Mouse (Mus musculus) R1 (cell line): ENCODE data around the gene Rassf4.
A peak's percentile ranks its signal among the peaks of the same experiment; 100 is the strongest.

Experiments
- DNase-seq: peaks from one replicate; pipeline ENCODE4 v3.0.0-alpha.2; 2018; ENCODE audit warnings: low read depth, low spot score

Rassf4 gene

DNA sequence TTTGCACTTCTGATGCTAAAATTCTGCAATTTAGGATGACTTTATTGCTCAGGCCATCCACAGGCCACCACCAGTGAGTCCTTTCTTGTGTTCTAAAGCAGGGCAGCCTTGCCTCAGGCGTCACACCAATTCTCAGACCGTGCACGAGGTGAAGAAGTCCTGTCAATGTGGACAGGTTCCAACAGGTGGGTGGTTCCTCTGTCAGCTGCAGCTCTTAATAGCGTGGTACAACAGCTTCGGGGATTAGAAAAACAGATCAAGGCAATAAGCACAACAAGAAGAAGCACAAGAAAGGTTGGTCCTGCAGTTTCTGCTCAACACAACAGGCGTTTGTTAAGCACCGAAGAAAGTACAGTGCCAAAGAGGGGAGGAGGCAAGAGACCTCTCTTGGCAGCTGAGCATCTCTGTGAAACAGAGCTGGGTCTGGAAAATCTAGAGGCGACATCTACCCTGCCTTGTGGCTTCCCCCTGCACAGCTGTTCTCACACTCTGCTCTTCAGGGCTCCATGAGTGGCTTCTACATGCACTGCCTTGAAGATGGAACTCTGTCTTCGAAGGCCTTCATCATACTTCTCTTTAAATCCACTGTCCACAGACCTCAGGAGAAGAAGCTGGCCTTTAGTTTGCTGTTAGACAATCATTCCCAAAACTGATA, 37.0 kb downstream of the Rassf4 start:
- no peak for DNase-seq

DNA sequence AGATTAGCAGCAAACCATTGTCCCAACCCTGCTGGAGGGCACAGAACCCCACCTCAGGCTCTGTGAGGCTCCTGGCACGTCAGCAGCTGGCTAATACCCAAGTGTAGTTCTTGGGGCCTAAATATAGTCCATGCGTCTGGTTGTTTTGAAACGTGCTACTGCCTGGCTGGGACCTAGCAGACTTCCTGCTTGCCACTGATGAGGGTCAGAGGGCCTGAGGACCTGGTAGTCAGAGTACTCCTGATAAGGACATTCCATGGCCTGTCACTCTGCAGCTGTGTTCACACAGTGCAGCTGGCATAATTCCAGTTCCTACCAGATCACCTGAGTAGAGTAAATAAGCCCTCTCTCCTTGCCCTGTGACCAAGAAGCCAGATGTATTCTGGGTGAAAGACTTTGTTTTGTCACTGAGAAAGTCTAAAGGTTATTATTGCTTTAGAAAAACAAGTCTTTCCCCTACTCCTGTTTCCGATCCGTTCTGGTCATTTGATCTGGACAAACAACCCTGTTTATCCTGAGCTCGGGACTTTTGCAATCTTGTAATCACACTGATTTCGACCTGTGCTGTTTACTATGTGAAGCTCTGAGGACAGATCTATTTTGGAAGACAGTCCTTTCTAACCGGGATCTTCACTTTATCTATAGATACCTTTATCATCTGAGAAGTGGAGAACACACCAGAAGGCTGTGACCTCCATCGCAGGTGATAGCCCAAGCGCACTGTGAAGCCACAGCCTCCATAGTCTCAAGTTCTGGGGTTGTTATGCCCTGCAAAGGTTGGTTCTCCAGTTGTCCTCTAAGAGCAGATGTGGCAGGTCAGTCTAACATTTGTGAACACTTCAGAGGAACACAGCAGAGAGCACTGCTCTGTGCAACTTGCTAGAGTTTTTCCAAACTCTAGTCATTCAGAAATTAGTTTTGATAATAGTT, 38.2 kb downstream of the Rassf4 start:
- no peak for DNase-seq

DNA sequence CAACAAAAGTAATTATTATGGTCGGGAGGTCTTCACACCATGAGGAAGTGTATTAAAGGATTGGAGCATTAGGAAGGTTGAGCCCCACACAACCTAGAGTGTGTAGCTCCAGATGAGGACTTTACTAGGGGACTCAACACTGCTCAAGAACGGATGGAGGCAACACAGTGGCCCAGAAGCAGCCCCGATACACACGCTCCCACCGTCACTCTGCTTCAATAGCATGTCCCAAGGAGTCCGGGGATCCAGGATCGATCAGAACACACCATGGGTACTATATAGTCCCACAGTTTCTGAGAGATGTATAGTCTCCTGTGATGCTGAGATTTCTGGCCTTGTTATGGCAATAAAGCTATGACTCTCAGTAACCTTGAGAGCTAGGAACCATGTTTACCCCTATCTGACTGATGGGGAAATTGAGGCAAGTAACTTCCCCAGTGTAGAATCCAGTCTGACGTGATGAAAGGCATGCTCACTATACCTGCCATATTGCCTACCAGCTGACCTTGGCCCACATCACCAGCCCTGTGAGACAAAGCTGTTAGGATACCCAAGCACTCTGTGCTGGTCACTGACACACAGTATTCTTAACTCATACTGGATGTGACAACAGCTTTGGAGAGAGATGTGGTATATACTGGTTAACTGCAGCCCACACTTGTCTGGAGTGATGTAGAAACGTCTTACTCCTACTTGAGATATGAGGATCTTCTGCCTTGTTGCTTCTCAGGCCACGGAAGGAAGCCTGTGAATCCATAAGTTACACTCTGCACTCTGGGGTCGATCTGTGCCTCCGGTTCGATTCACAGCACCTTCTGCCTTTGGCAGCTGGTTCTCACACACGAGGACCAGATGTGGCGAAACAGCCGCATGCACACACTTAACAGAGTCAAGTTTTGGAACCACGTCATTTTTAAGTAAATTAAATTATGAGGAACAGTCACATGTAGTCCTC, 39.7 kb downstream of the Rassf4 start:
- no peak for DNase-seq

DNA sequence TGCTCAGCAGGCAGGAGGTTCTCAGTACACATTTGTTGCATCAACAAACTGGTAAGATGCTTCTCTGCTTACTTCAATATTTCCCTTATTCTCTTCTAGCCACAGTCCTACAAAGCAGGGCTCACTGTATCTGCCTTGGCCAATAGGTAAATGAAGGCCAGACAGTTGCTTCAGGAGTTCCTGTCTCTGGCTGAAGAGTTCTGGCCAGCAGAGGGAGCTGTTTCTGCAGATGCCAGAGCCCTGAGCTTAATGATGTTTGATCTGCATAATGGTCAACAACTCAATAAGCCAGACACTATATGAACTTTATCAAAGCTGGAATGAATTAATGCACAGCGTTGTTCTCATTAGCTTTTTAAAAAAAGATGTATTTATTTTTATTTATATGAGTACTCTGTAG, 41.6 kb downstream of the Rassf4 start:
- peak; percentile 78 for DNase-seq

DNA sequence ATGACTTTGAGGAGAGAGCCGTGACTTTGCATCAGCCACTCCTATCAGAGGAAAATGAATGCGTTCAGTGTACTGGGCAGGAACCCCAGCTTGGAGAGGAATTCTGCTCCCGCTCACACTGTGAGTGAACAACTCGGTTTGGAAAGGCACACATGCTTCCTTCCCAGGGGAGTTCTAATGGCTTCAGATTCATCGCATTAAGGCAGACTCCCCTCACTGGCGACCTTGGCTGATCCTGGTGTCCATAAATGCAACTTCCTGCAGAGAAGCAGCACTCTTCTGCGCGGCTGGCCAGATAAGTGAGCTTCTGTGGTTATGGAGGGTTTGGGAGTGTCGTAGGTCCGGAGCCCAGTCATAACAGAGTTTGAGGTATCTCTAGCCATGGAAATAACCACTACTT, 44.0 kb downstream of the Rassf4 start:
- DNase-seq = no peak

DNA sequence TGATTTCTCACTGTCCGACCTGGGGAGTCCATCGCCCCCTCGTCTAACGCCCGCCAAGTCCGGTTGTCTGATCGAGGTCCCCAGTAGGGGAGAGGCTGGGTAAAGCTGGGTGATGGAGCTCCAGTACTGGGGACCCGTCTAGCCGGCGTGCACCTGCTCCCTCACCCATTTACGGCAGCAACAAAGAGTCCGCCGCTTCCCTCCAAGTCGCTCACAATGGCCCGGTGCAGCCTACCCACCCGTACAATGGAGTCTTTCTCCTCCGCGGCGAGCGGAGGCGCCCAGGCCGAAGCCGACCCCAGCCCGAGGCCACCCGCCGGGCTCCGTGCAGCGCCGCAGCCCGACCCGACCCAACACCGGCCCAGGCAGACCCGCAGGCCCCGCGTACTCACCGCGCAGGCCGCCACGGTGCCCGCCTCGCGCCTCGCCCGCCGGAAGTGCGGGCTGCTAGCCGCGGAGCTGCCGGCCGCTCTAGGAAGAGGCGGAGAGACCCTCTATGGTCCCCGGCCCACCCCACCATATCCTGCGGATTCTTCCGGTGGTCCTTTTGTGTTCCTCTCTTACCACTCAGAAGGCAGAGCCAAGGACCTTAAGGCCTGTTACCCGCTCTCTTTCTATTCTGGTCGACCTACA, 45.1 kb downstream of the Rassf4 start, which contains the start of gene Zfp422:
Zfp422 (minus strand) TSS at position 461 of the 633 bp plus-strand sequence.
- DNase-seq = peak; percentile 66

DNA sequence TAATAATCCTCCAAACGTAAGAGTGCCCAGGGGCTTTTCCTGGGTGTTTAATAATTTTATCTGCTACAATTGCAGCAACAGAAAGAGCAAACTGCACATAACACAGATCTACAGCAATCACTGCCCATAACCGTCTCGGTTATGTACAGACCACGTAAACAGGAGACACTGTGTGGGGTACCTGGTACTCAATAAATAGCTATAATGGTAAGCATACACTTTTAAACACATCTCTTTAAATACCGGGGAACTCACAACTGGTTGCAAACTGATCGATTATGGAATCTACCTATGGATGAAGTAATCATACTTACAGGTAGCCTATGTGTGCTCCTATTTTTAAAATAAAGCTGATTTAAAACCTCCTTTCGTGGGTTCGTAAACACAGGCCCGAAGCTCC, 45.7 kb downstream of the Rassf4 start:
- no peak for DNase-seq

DNA sequence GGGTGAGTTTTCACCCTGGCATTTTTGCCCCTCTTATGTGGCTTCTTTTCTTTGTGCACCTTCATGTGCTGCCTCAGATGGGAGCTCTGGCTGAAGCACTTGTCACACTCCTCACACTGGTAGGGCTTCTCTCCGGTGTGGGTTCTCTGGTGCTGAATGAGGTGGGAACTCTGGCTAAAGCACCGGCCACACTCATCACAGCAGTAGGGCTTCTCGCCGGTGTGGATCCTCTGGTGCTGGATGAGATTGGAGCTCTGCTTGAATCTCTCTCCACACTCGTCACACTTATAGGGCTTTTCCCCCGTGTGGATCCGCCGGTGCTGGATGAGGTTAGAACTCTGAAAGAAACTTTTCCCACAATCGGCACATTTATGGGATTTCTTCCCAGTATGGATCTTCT, 47.3 kb downstream of the Rassf4 start:
- peak; percentile 16 for DNase-seq

DNA sequence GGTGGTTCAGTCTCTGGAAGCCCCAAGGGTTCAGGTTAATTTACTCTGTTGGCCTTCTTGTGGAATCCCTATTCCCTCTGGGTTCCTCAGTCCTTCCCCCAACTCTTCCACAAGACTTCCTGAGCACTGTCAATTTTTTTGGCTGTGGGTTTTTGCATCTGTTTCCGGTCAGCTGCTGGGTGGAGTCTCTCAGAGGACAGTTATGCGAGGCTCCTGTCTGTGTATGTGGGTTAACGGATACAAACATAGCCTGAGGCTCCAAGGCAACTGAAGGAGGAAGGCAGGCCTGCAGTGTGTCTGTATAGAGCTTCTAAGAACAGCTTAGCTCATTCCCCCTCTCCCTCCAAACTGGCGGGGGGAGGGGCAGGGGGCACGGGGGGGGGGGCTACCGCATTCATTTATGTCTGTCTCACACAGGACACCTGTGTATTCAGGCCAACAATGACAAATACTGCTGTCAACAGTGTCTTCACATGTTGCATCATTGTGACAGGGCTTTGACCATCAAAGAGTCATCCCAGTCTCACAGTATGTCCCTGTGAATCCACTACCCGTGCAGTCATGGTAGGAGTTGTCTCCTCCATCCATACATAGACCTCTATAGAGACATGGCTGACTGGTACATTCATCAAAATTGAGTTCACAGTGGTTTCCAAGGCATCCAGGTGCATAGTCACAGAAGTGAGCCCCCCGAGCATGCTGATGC, 52.3 kb downstream of the Rassf4 start:
- DNase-seq = no peak

DNA sequence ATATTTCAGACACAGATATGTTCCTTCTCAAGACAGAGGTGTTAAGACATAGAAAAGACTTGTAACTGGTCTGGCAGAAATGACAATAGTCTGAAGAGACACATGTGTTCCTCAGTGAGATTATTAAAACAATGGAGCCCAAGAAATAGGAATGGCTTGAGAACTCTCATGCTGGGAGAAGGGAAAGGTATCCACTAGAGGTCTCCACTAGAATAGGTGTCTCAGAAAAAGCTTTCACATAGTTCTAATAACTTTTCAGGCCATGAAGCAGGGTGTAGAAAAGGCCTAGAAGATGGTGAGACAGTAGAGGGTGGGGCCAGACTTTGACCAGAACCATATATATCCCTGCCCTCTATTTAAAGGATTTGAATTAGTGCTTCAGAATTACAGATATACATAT, 55.7 kb downstream of the Rassf4 start:
- DNase-seq = no peak

DNA sequence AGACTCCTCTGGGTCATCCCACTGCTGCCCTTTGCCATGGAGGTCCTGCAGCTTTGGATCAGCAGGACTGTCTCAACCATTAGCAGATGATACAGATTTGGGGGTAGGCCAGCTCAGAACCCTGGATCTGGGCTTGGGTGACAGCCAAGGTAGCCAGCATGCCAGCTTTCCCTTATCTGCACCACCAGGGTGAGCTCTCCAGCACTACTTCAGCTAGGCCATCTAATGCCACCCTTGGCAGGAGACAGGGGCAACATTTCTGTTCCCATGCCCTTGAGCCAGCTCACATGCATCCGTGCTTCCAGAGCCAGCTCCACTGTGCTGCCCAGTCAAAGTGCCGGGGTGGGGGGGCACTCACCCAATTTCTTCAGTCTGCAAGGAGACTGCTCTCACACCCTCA, 58.0 kb downstream of the Rassf4 start:
- no peak for DNase-seq

DNA sequence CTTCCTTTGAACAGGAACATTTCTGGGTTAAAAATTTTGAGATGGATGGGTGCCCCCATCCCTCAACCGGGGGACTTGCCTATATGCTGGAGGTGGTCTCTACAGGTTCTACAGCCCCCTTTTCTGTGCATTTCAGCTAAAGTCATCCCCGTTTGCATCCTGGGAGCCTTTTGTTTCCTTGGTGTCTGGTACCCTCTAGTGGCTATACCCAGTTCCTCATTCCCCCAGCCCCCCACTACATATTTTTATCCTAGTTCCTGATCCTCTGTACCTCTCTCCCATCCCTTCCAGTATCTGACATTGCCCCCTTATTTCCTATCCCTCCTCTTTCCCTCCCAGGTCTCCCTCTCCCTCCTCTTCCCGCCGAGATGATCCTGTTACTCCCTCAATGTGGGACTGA, 66.5 kb downstream of the Rassf4 start:
- DNase-seq = no peak

DNA sequence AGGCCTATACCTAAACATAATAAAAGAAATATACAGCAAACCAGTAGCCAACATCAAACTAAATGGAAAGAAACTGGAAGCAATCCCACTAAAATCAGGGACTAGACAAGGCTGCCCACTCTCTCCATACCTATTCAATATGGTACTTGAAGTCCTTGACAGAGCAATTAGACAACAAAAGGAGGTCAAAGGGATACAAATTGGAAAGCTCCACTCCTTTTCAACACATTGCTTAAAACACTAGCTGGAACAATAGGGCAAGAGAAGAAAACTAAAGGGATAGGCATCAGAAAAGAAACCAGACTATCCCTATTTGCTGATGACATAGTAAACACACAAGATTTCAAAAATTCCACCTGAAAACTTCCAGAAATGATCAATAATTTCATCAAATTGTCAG, 72.8 kb downstream of the Rassf4 start:
- DNase-seq = peak; percentile 8

DNA sequence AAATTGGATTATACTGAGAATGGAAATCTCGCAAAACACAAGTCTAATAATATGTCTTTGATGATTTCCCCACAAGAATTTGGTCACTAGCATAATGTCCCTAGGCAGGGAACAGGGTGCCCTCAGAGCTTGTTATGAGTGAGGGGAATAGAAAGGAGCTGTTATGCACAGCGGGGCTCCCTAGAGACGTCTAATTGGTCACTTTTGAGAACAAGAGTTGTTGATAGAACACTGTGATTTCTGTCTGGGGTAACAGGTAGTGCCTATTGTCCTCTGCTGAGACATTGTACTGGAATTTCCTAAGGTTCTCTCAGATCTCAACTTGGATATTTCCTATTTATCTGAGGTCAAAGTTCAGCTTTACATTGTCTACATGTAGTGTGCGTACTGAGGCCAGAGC, 89.7 kb downstream of the Rassf4 start, which contains the start of gene Olfr215:
Olfr215 (minus strand) TSS at position 101 of the 400 bp plus-strand sequence.
- DNase-seq = no peak
